In genomic region chr7:74357027-74357426, GRCm38 (mm10) we compare ENCODE assay signal across 11 mouse cellular contexts.
DNase-seq lines count a peak whose midpoint lies in the region; ATAC-seq and TF ChIP-seq lines count a peak whose summit lies in the region.
"Had no signal": no experiment of that assay in that cellular context is flagged by ENCODE, and none has a peak within 500 bp of the region (broad histone marks: within the 10 kb centered on the region; RNA-seq: fewer than 3 reads in every experiment).

No protein-coding gene starts in this region.

- intact Hi-C loops in left cerebral cortex, postnatal 10 days (cut with DNase I): loop anchor here (10.0 kb wide), 1 partner anchor 612 kb away; the partner anchor contains the start of gene Fam174b

- peak; percentile 37; the same call in 1 of the 2 replicates for TF ChIP-seq CTCF in liver, embryonic 14.5 days (IDR thresholded peaks at IDR 0.05; ENCODE audit: low read depth)

- no peak overlapping the region for H3K9ac ChIP-seq in liver, embryonic 14.5 days (replicated peaks)

- H3K9me3 ChIP-seq in liver, embryonic 14.5 days (ENCODE audit: control insufficient read depth, low read length): no peaks in the 10 kb centered on the region

- H3K27ac ChIP-seq in liver, embryonic 14.5 days: no peak overlapping the region

- no peak for TF ChIP-seq EP300 in liver, embryonic 14.5 days (IDR thresholded peaks at IDR 0.05; ENCODE audit: low read depth)

- H3K36me3 ChIP-seq in liver, embryonic 14.5 days (replicated peaks; ENCODE audit: control insufficient read depth, insufficient read depth, low read depth): no peaks in the 10 kb centered on the region

- no peaks in the 10 kb centered on the region for H3K27me3 ChIP-seq in liver, embryonic 14.5 days (ENCODE audit: control insufficient read depth, insufficient read depth, low read length)

- H3K4me3 ChIP-seq in liver, embryonic 14.5 days (ENCODE audit: insufficient read depth in 1 of 2, low read depth in 2 of 2, low read length in 2 of 2): no peak overlapping the region

- peak; percentile 38 to 66 for DNase-seq in cerebellum, postnatal 10 days
- no peak for DNase-seq in cerebellum, postnatal 36 days
- DNase-seq in liver, embryonic 14.5 days (ENCODE audit: low read depth in 3 of 3, low spot score in 3 of 3): no peak
- DNase-seq in liver: no peak
- peak; percentile 40 for DNase-seq in brain, embryonic 18.5 days (ENCODE audit: low read depth, low spot score)
- no peak for DNase-seq in urinary bladder, postnatal 14 days (ENCODE audit: low spot score)
- no peak for DNase-seq in left cerebral cortex, postnatal 10 days (ENCODE audit: extremely low spot score in 1 of 2, low spot score in 2 of 2)
- DNase-seq: gastrocnemius, postnatal 25 days; kidney, postnatal 36 days; thymus, postnatal 4 days had no signal

- H3K4me2 ChIP-seq in liver, embryonic 14.5 days (ENCODE audit: low read depth): no peak overlapping the region

- no peak for ATAC-seq in liver, embryonic 14.5 days (ENCODE audit: insufficient read depth)
- ATAC-seq in megakaryocyte progenitor cell, adult 5-6 weeks (replicated peaks; ENCODE audit: poor library complexity): peak; percentile 72

- H3K4me1 ChIP-seq in liver, embryonic 14.5 days (replicated peaks; ENCODE audit: control insufficient read depth in 2 of 2, insufficient read depth in 2 of 2, low read length in 1 of 2): no peaks in the 10 kb centered on the region

Comparison
In these comparisons a context has a peak if more than half of its experiments do, and no peak if none do; other contexts are left out.
1. DNase-seq: peak in cerebellum, postnatal 10 days (2 of 2) and brain, embryonic 18.5 days (single experiment); none in cerebellum, postnatal 36 days (0 of 2), liver, embryonic 14.5 days (0 of 3), liver (single experiment), urinary bladder, postnatal 14 days (single experiment) and left cerebral cortex, postnatal 10 days (0 of 2).